Mouse (Mus musculus) kidney, adult 18-20 months (tissue): ENCODE measurements around the gene Fcamr.

Experiments
- DNase-seq: peaks from one replicate; pipeline ENCODE4 v3.0.0; 2021

Fcamr gene

DNA sequence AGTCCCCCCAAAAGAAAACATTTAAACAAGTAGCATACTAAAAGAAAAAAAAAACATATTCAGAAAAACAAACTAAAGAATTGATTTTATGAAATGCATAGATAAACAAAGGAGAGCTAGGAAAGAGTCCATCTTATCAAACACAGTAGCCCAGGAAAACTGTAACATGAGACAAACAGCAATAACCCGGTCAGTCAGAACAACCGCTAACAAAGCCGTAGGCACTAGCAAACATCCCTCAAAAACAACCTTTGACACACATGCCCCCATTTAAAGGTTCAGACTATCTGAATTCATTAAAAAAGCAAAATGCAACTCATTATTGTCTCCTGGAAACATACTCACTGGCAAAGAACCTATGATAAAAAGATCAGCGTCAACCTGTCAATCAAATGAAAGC is 56.8 kb downstream of the Fcamr start:
- no peak for DNase-seq

DNA sequence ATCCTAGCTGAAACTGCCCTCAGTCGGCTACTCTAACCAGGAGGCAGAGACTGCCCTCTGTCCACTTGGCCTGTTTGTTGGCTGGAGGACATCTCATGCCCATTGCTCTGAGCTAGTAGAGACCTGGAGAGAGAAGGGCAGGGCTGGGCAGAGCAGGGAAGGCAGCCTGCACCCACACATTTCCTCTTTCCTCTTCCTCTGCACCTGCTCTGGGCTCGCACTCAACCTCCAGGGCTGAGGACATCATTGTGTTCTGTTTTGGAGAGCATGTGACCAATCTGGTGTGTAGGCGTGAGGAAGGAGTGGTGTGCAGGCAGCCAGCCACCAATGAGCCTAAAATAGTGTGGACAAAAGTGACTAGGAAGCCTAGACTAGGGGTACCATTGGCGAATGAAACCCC is 63.5 kb downstream of the Fcamr start:
- no peak for DNase-seq
